8 mouse cellular contexts compared by ENCODE assay signal in genomic region chr9:124424292-124424541, GRCm38 (mm10). TPM values are rescaled to one million over a fixed set of nuclear protein-coding genes. Genes with fewer than 3 reads are reported as not detected.
DNase-seq lines count a peak whose midpoint lies in the region; ATAC-seq lines count a peak whose summit lies in the region.

No protein-coding gene starts in this region.

- H3K27ac ChIP-seq in kidney, embryonic 16.5 days (ENCODE audit: low read length) = peak overlapping the region; percentile 99
- peak overlapping the region; percentile 92 for H3K27ac ChIP-seq in embryonic facial prominence, embryonic 10.5 days (replicated peaks)
- peak overlapping the region; percentile 84 for H3K27ac ChIP-seq in hindbrain, embryonic 16.5 days (ENCODE audit: low read depth, low read length)
- peak overlapping the region; percentile 97 for H3K27ac ChIP-seq in midbrain, embryonic 14.5 days (replicated peaks; ENCODE audit: low read depth, low read length)

- H3K4me2 ChIP-seq in kidney, embryonic 16.5 days (replicated peaks; ENCODE audit: low read depth, low read length) = peak overlapping the region; percentile 73
- peak overlapping the region; percentile 76 for H3K4me2 ChIP-seq in hindbrain, embryonic 16.5 days (ENCODE audit: low read length)
- H3K4me2 ChIP-seq in midbrain, embryonic 14.5 days (ENCODE audit: low read length) = peak overlapping the region; percentile 61

- H3K36me3 ChIP-seq in kidney, embryonic 16.5 days (ENCODE audit: insufficient read depth, low read length) = no peaks in the 10 kb centered on the region
- no peaks in the 10 kb centered on the region for H3K36me3 ChIP-seq in embryonic facial prominence, embryonic 10.5 days (replicated peaks)
- H3K36me3 ChIP-seq in hindbrain, embryonic 16.5 days (ENCODE audit: control insufficient read depth, insufficient read depth, low read length) = no peaks in the 10 kb centered on the region
- no peaks in the 10 kb centered on the region for H3K36me3 ChIP-seq in midbrain, embryonic 14.5 days (ENCODE audit: control insufficient read depth, insufficient read depth, low read length)

- no peaks in the 10 kb centered on the region for H3K4me1 ChIP-seq in kidney, embryonic 16.5 days (ENCODE audit: insufficient read depth, low read length)
- H3K4me1 ChIP-seq in embryonic facial prominence, embryonic 10.5 days = peaks cover 7% of the 10 kb centered on the region
- H3K4me1 ChIP-seq in hindbrain, embryonic 16.5 days (ENCODE audit: control insufficient read depth, insufficient read depth, low read depth, low read length) = no peaks in the 10 kb centered on the region
- no peaks in the 10 kb centered on the region for H3K4me1 ChIP-seq in midbrain, embryonic 14.5 days (ENCODE audit: control insufficient read depth, insufficient read depth, low read length)

- peak overlapping the region; percentile 76 for H3K4me3 ChIP-seq in kidney, embryonic 16.5 days (ENCODE audit: low read length)
- peak overlapping the region; percentile 73 for H3K4me3 ChIP-seq in embryonic facial prominence, embryonic 10.5 days
- H3K4me3 ChIP-seq in hindbrain, embryonic 16.5 days (ENCODE audit: low read length) = peak overlapping the region; percentile 46
- peak overlapping the region; percentile 73 for H3K4me3 ChIP-seq in midbrain, embryonic 14.5 days (replicated peaks; ENCODE audit: low read depth, low read length)

- H3K9ac ChIP-seq in kidney, embryonic 16.5 days (replicated peaks; ENCODE audit: low read length) = peak overlapping the region; percentile 88
- H3K9ac ChIP-seq in hindbrain, embryonic 16.5 days (ENCODE audit: low read depth, low read length) = peak overlapping the region; percentile 59
- H3K9ac ChIP-seq in midbrain, embryonic 14.5 days (replicated peaks; ENCODE audit: low read length) = peak overlapping the region; percentile 78

- under 1% methylated on average over 27 of the region's 27 CpGs for WGBS in kidney, embryonic 16.5 days
- under 1% methylated on average over 27 of the region's 27 CpGs for WGBS in embryonic facial prominence, embryonic 10.5 days
- WGBS in hindbrain, embryonic 16.5 days = under 1% methylated on average over 27 of the region's 27 CpGs
- WGBS in midbrain, embryonic 14.5 days = under 1% methylated on average over 27 of the region's 27 CpGs

- no peak for ATAC-seq in kidney, embryonic 16.5 days (ENCODE audit: low FRiP score, low TSS enrichment)
- ATAC-seq in hindbrain, embryonic 16.5 days = peak; percentile 43
- ATAC-seq in midbrain, embryonic 14.5 days (ENCODE audit: low FRiP score, low TSS enrichment) = peak; percentile 26; the same call in 1 of the 2 replicates

- DNase-seq in kidney, postnatal 36 days = no peak
- no peak for DNase-seq in embryonic facial prominence, embryonic 10.5 days (ENCODE audit: low spot score)
- DNase-seq in midbrain, embryonic 14.5 days = no peak
- DNase-seq in thymus, adult 18-20 months = no peak
- no peak for DNase-seq in cerebellum, adult 18-20 months
- no peak for DNase-seq in thymus, postnatal 25 days

- H3K27me3 ChIP-seq in kidney, embryonic 16.5 days (ENCODE audit: insufficient read depth, low read length) = no peaks in the 10 kb centered on the region
- H3K27me3 ChIP-seq in embryonic facial prominence, embryonic 10.5 days (replicated peaks; ENCODE audit: low read depth, poor library complexity, severe bottlenecking) = no peaks in the 10 kb centered on the region
- no peaks in the 10 kb centered on the region for H3K27me3 ChIP-seq in hindbrain, embryonic 16.5 days (replicated peaks; ENCODE audit: control insufficient read depth, insufficient read depth, low read length)
- H3K27me3 ChIP-seq in midbrain, embryonic 14.5 days (ENCODE audit: control insufficient read depth, insufficient read depth, low read length) = 0 out of 2 replicates have a peak, but pooled peaks cover 4% of the 10 kb centered on the region

- H3K9me3 ChIP-seq in kidney, embryonic 16.5 days (ENCODE audit: low read length) = no peaks in the 10 kb centered on the region
- no peaks in the 10 kb centered on the region for H3K9me3 ChIP-seq in embryonic facial prominence, embryonic 10.5 days
- 0 out of 2 replicates have a peak, but pooled peaks cover 2% of the 10 kb centered on the region for H3K9me3 ChIP-seq in hindbrain, embryonic 16.5 days (ENCODE audit: control insufficient read depth, low read length)
- H3K9me3 ChIP-seq in midbrain, embryonic 14.5 days (ENCODE audit: control insufficient read depth, low read length) = no peaks in the 10 kb centered on the region

RNA-seq across cellular contexts. Expression of gene Ppp2r3d, which starts 52.5 kb away (rescaled TPM):
- polyA plus RNA-seq in kidney, embryonic 16.5 days (2015; fragmentation: Nextera tagmentation; extraction: Ambion mirVana) = 137 and 142 TPM in 2 replicates
- 118 and 122 TPM in 2 replicates for polyA plus RNA-seq in embryonic facial prominence, embryonic 10.5 days (2016; fragmentation: Nextera tagmentation; extraction: Ambion mirVana)
- polyA plus RNA-seq in hindbrain, embryonic 16.5 days (2015; fragmentation: Nextera tagmentation; extraction: Ambion mirVana) = 149 and 160 TPM in 2 replicates
- 158 and 162 TPM in 2 replicates for polyA plus RNA-seq in midbrain, embryonic 14.5 days (2014; fragmentation: Nextera tagmentation; extraction: Ambion mirVana)
